Mouse (Mus musculus) liver, embryonic 13.5 days (tissue): ENCODE results near the gene Guf1. TPM values are rescaled to one million over a fixed set of nuclear protein-coding genes. Genes with fewer than 3 reads are reported as not detected.

Source experiments
- ATAC-seq: fragments of 200-750 bp; cut with Nextera tagmentation; 2 replicates; pipeline ENCODE4 v1.8.0; 2017; ENCODE audit warnings: low read depth, mild to moderate bottlenecking, moderate number of reproducible peaks, moderate library complexity
- DNase-seq: peaks from one replicate; pipeline ENCODE4 v3.0.0; 2022
- H3K27ac ChIP-seq: fragments of 300-500 bp; sonication (generic); 2 replicates; pipeline ENCODE4 v1.5.1; 2015; ENCODE audit warnings: moderate library complexity, mild to moderate bottlenecking, inconsistent platforms
- H3K27me3 ChIP-seq: fragments of 300-500 bp; sonication (generic); 2 replicates; pipeline ENCODE4 v1.6.1; 2015; ENCODE audit warnings: mild to moderate bottlenecking, inconsistent platforms
- H3K36me3 ChIP-seq: fragments of 300-500 bp; sonication (generic); 2 replicates; pipeline ENCODE4 v1.6.1; 2015; ENCODE audit warnings: mild to moderate bottlenecking, inconsistent platforms
- H3K4me1 ChIP-seq: fragments of 300-500 bp; sonication (generic); replicated peaks from 2 replicates; pipeline ENCODE4 v1.6.1; 2015; ENCODE audit warnings: inconsistent platforms
- H3K4me2 ChIP-seq: fragments of 300-500 bp; sonication (generic); 2 replicates; pipeline ENCODE4 v1.6.1; 2015; ENCODE audit warnings: inconsistent platforms, mild to moderate bottlenecking, moderate library complexity
- H3K4me3 ChIP-seq: fragments of 300-500 bp; sonication (generic); replicated peaks from 2 replicates; pipeline ENCODE4 v1.5.1; 2015; ENCODE audit warnings: mild to moderate bottlenecking, inconsistent platforms
- H3K9ac ChIP-seq: fragments of 300-500 bp; sonication (generic); 2 replicates; pipeline ENCODE4 v1.6.1; 2015; ENCODE audit warnings: mild to moderate bottlenecking, inconsistent platforms
- H3K9me3 ChIP-seq: fragments of 300-500 bp; sonication (generic); replicated peaks from 2 replicates; pipeline ENCODE4 v1.6.1; 2016; ENCODE audit warnings: inconsistent platforms
- WGBS: fragments of 180-500 bp; shearing (Covaris S2); methylation state at CpG from one replicate; pipeline ENCODE4 v1.1.7; 2015; ENCODE audit not compliant: insufficient replicate concordance; 5-methylcytosine and 5-hydroxymethylcytosine counted together
- polyA plus RNA-seq: library from polyadenylated mRNA; unstranded; fragments of >200 nt; fragmentation: Nextera tagmentation; extraction: Ambion mirVana; gene quantifications from 2 replicates; pipeline ENCODE4 v1.2.1, GENCODE M21; 2015

The Guf1 gene
- polyA plus RNA-seq, 1 experiment from 2014 or later = 17.2 TPM

- DNase-seq = no peak
- no peak for ATAC-seq
- Histone ChIP-seq H3K9ac (no peak overlapping the region), H3K27ac (no peak overlapping the region), H3K9me3 (no peaks in the 10 kb centered on the region), H3K4me3 (no peak overlapping the region), H3K4me1 (no peaks in the 10 kb centered on the region), H3K36me3 (no peaks in the 10 kb centered on the region), H3K4me2 (no peak overlapping the region), H3K27me3 (no peaks in the 10 kb centered on the region)
These were observed 44.3 kb downstream of the Guf1 start for GRCm38 (mm10) chr5:69601027-69601426.

- no peak overlapping the region for H3K27ac ChIP-seq
- no peak overlapping the region for H3K9ac ChIP-seq
- no peaks in the 10 kb centered on the region for H3K36me3 ChIP-seq
- 16% methylated on average over 4 of the region's 4 CpGs for WGBS
- H3K9me3 ChIP-seq = no peaks in the 10 kb centered on the region
- no peaks in the 10 kb centered on the region for H3K27me3 ChIP-seq
- H3K4me3 ChIP-seq = no peak overlapping the region
- DNase-seq (no peak), ATAC-seq (no peak)
- H3K4me2 ChIP-seq = no peak overlapping the region
- no peaks in the 10 kb centered on the region for H3K4me1 ChIP-seq
These were observed 56.6 kb downstream of the Guf1 start for GRCm38 (mm10) chr5:69613209-69613796.

GRCm38 (mm10) chr5:69620899-69621298, 64.2 kb downstream of the Guf1 start:
- no peaks in the 10 kb centered on the region for H3K9me3 ChIP-seq
- H3K27ac ChIP-seq = no peak overlapping the region
- no peak overlapping the region for H3K4me3 ChIP-seq
- H3K36me3 ChIP-seq = no peaks in the 10 kb centered on the region
- no peak for DNase-seq
- H3K9ac ChIP-seq = no peak overlapping the region
- no peak for ATAC-seq
- no peaks in the 10 kb centered on the region for H3K4me1 ChIP-seq
- no peak overlapping the region for H3K4me2 ChIP-seq
- WGBS = 36% methylated on average over 1 of the region's 1 CpGs
- no peaks in the 10 kb centered on the region for H3K27me3 ChIP-seq

Other genes starting within 250 kb of the Guf1 start
- gene Kctd8, start 215.2 kb upstream of the Guf1 start, polyA plus RNA-seq = 0.05 and 0.06 TPM in 2 replicates
- gene Yipf7, start 14.3 kb upstream of the Guf1 start, polyA plus RNA-seq = not detected in 2 replicates
- gene Gnpda2, start 35.4 kb downstream of the Guf1 start, polyA plus RNA-seq = 8.4 and 9.6 TPM in 2 replicates